11 mouse cellular contexts compared by ENCODE assay signal in the genomic region with DNA sequence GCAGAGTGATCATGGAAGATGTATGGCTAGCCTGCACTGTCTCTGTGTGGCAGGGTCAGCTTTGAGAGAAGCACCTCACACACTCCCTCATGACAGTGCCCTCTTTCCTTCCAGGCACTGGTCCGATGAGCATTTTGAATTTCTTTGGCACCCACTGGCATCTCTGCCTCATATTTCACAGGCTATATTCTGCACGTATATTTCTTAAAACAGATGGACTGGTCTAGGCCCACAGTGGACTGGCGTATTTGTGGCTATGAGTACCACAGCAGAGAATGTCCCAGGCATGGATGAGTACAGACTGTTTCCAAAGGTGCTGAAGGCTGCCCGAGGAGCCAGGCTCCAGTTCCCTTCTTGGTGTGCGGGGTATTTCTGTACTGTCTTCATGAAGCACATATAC.
"Had no signal": no experiment of that assay in that cellular context is flagged by ENCODE, and none has a peak within 500 bp of the region (broad histone marks: within the 10 kb centered on the region; RNA-seq: fewer than 3 reads in every experiment).

No protein-coding gene starts in this region.

- H3K4me3 ChIP-seq: midbrain, embryonic 10.5 days; midbrain, embryonic 12.5 days; myocyte; neural tube, embryonic 13.5 days; neural tube, embryonic 15.5 days; stomach, embryonic 15.5 days had no signal

- H3K27me3 ChIP-seq: midbrain, embryonic 12.5 days; neural tube, embryonic 13.5 days; neural tube, embryonic 15.5 days; stomach, embryonic 15.5 days had no signal

- H3K36me3 ChIP-seq: midbrain, embryonic 10.5 days; midbrain, embryonic 12.5 days; neural tube, embryonic 13.5 days; neural tube, embryonic 15.5 days; stomach, embryonic 15.5 days had no signal

- H3K27ac ChIP-seq: midbrain, embryonic 12.5 days; neural tube, embryonic 13.5 days; neural tube, embryonic 15.5 days; stomach, embryonic 15.5 days; stomach, postnatal 0 days had no signal

- H3K4me1 ChIP-seq: neural tube, embryonic 15.5 days; stomach, embryonic 15.5 days had no signal

- H3K9me3 ChIP-seq: midbrain, embryonic 10.5 days; midbrain, embryonic 12.5 days; neural tube, embryonic 13.5 days; neural tube, embryonic 15.5 days; stomach, embryonic 15.5 days had no signal

- H3K9ac ChIP-seq: lung, embryonic 14.5 days; midbrain, embryonic 12.5 days; neural tube, embryonic 13.5 days; neural tube, embryonic 15.5 days; stomach, embryonic 15.5 days had no signal

- H3K4me2 ChIP-seq: lung, embryonic 14.5 days; midbrain, embryonic 12.5 days; neural tube, embryonic 13.5 days; neural tube, embryonic 15.5 days; stomach, embryonic 15.5 days had no signal

- DNase-seq: right cerebral cortex, adult 18-20 months; right cerebral cortex, postnatal 25 days; right cerebral cortex, postnatal 4 days had no signal
